Mouse (Mus musculus) left cerebral cortex, postnatal 36 days (tissue): Measurements from ENCODE around the gene Cdk14. TPM values are rescaled to one million over a fixed set of nuclear protein-coding genes. Genes with fewer than 3 reads are reported as not detected.

Source experiments
- DNase-seq, 2 experiments: peaks; one replicate each; pipeline ENCODE4 v3.0.0; 2021 to 2022; ENCODE audit warnings: low spot score in 2 of 2, mixed read lengths in 1 of 2
- intact Hi-C: fragments of 180-260 bp; cut with DNase I; formaldehyde crosslinking; loops from one replicate; pipeline ENCODE4 v1.15.1; 2025
- total RNA-seq, 2 experiments: library from RNA; stranded (reverse); gene quantifications; 2 replicates each; pipeline ENCODE4 v1.2.3; 2021

The Cdk14 gene
- total RNA-seq, 2 experiments from 2014 or later: 196 to 198 TPM

- no peak for DNase-seq
- intact Hi-C loops: no loop called here
Measured at GRCm38 (mm10) chr5:5226966-5227365, 193.1 kb downstream of the Cdk14 start.

GRCm38 (mm10) chr5:5211780-5212135, 208.4 kb downstream of the Cdk14 start:
- DNase-seq: no peak
- intact Hi-C loops: no loop called here

DNA sequence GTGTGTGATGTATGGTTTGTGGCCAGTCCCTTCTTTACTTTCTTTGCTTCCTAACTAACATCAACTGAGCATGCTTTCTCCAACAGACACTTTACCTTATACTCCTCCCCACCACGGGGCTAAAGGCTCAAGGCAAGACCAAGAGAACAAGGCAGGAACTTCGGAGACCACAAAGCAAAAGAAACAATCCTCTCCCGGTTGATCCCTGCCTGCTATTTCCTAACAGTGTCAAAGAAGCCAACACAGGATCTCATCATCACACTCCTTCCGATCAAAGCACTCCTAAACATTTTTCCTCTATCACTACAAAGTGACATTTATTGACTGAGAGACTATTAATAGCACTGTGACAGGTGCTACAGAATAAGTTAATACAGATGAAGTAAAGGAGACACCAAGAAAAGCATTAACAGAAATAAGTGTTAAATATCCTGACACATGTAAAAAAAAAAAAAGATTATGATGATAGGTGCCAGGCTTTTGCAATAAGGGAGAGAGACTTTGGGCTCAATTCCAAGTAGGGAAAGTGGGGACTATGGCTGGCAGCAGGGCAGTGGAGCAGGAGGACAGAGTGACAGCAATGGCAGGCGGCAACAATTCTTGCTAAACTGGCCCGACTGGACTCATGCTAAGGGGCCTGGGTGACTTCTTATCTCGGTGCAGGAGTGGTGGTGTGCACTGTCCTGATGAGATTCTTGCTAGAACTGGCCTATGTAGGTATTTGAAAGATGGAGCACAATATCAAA, 208.9 kb downstream of the Cdk14 start:
- intact Hi-C loops: no loop called here
- no peak for DNase-seq

DNA sequence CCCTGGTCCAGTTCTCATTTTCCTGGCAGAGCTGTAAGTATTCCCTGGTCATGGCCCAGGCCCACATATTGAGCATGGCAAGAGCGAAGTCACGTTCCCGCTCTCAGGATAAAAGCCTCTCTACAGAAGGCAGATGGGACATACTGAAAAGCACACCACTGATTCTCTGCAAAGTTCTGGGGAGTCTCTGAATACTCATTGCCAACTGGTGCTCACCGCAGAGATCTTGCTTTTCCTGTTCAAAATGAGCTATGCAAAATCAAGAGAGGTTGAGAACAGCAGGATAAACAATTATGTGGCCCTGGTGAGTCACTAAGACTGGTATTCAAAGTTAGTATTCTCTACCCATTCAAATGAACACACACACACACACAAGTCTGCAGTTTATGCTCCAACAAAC, 212.1 kb downstream of the Cdk14 start:
- intact Hi-C loops: no loop called here
- DNase-seq: no peak

GRCm38 (mm10) chr5:5206012-5206411, 214.1 kb downstream of the Cdk14 start:
- intact Hi-C loops: no loop called here
- no peak for DNase-seq

GRCm38 (mm10) chr5:5194562-5195221, 225.4 kb downstream of the Cdk14 start:
- intact Hi-C loops: no loop called here
- no peak for DNase-seq

DNA sequence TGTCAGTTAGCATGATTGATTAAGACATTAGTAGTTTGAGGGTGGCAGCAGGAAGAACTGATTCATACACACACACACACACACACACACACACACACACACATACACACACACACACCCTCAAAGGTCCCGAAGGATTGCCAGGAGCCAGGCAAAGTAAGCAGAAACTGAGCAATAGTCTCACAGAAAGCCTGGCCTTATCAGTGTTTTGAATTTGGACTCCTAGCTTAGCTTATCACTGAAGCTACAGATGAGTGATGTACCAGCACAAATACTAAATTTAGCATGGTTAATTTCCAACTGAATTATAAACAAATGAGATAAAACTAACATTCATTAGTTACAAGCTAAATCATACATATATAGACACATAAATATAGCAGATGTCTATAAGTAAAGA, 230.5 kb downstream of the Cdk14 start:
- DNase-seq: no peak
- intact Hi-C loops: no loop called here

GRCm38 (mm10) chr5:5185987-5186742, 233.9 kb downstream of the Cdk14 start:
- intact Hi-C loops: no loop called here
- DNase-seq: no peak

DNA sequence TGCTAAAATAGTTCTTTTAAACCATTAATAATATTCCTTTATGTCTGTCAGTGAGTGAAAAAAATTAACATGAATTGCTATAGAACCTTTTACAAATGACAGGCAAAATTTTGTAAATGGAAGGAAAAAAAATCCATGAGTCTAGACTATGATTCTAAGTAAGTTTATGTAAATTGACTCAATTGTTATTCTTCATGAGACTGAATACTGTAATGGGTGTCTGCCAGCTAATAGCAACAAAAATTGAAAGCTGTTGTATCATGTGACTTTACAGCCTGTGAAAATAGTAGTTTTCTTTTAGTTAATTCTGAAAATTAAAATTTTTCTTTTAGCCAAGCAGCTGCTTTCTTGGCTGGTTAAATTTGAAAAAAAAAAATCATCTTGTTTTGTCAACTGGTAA, 234.6 kb downstream of the Cdk14 start:
- intact Hi-C loops: no loop called here
- no peak for DNase-seq

DNA sequence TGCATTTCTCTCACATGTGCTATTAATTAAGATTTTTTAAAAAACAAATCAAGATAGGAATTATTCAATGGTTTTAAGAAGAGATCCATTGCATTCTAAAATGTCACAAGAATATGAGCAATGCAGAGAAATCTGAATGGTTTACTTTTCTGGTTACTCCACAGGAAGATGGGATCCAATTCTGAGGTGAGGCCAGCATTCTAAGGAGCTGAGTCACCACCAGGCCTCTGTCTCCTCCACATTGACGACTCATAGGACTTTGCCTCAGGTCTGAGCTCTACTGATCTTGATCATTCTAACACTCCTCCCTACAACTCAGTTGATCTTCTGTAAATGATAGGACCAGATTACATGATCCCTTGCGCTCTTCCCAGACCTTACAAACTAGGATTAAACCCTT, 239.4 kb downstream of the Cdk14 start:
- intact Hi-C loops: no loop called here
- DNase-seq: no peak

DNA sequence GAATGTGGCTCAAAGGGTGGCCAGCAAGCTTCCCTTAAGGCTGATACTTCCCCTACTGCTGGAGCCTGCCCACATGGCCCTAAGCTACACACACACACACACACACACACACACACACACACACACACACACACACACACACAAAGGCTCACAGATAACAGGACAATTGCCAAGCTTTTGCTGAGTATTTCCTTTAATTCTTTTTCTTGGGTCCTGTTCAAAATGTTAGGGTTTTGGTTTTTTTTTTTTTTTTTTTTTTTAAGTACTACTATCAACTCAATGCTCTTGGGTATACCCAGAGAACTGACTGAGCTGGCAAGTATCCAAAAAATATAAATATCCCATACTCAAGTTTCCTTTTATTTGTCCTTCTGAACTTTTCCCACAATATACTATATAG, 239.8 kb downstream of the Cdk14 start:
- intact Hi-C loops: no loop called here
- no peak for DNase-seq

DNA sequence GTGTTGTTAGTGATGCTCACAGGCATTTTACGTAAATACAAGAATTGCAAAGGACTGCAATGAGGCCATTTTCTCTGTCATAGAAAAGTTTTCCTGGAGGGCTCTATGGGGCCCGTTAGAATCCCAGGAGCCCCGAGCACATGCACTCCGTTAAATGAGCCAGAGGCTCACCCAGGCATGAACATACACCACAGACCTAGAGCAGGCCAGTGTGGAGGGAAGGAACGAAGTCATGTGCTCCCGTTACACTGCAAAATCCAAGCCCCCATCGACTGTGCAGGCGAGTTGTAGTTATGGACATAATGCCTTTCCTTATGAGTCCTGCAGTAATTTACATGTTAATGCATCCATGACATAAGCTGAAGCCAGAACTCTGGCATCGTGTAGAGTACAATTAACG, 244.1 kb downstream of the Cdk14 start:
- intact Hi-C loops: no loop called here
- no peak for DNase-seq

DNA sequence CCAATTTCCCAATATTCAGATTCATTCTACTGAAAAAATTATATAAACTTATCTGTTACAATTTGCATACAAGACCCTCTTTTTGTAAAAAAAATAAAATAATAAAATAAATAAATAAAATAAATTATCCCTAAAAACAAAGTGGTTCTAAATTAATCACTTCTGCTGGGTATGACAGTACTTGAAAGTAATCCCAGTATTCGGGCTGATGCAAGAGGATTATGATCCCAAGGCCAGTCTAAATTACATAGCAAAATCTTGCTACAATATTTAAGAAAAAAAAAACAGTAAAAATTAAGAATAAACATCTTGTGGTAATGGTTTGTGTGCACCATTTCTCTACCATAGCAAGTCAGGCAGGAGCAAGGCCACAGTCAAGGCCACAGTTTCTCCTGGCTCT, 244.5 kb downstream of the Cdk14 start:
- intact Hi-C loops: no loop called here
- no peak for DNase-seq

DNA sequence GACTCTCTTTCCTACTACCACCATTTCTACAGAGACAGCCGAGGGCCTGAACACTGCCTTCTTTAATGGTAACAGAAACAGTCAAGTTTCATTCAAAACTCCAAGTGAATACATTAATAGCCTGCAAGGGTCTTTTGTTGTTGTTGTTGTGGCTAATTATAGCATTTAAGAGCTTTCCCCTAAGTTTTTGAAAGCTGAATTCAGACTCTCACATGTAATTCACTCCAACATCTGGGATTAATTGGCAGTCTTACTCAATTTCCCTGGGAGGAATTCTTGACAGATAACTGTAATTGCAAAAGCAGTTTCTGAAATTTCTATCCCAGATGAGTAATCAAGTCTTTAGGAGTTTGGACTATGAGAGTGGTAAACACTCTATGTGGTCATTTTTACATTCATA, 245.0 kb downstream of the Cdk14 start:
- DNase-seq: no peak
- intact Hi-C loops: no loop called here

DNA sequence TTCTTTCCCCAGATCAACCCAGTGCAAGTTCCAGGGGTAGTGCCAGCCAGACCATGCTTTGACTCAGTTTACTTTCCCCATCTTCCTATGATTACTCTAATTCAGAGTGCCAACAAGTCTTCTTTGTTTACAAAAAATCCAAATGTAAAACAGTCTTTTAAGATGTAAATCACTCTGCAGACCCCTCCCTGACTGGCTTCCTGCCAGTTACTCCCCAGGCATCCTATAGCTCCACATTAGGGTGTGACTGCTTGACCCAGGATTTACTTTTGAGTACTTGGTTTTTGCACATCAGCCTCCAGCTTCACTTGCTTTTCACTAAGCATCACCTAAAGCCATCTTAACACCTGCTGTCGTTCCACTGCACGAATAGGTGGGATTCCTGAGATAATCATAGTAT, 254.0 kb downstream of the Cdk14 start:
- no peak for DNase-seq
- intact Hi-C loops: no loop called here

GRCm38 (mm10) chr5:5164326-5164725, 255.8 kb downstream of the Cdk14 start:
- DNase-seq: no peak
- intact Hi-C loops: no loop called here

- no peak for DNase-seq
- intact Hi-C loops: no loop called here
Measured at GRCm38 (mm10) chr5:5163823-5164222, 256.3 kb downstream of the Cdk14 start.

GRCm38 (mm10) chr5:5159521-5159920, 260.6 kb downstream of the Cdk14 start:
- intact Hi-C loops: no loop called here
- DNase-seq: no peak

- intact Hi-C loops: no loop called here
- no peak for DNase-seq
Measured at GRCm38 (mm10) chr5:5139855-5140254, 280.3 kb downstream of the Cdk14 start.

DNA sequence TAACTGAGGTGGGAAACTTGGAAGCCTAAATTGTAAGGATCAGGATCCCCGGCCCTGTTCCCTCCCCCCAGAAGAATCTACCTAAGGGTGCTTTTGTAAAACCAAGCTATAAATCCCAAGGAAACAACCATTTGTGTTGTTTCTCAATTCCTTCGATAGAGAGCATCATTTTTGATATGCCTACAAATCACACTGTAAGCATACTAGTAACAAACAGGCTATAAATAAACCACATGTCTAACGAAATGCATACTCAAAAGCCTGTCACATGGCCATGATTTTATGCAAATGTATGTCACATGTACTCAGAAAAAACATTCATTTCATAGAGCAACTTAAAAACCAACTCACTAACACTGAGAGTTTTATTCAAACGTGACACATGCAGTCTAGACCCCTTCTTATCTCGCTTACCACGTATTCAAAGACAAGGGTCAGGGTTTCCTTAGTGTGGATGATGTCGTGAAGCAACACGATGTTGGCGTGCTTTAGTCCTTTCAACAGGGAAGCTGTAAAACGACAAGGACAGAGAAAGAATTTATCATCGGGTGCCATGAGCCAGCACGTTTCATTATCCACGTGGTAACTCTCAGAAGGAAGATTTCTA, 285.1 kb downstream of the Cdk14 start:
- DNase-seq: no peak
- intact Hi-C loops: no loop called here
